Mouse (Mus musculus) MEL-GATA-1-ER (cell line): ENCODE measurements around the gene Slc22a8.

ENCODE experiments used
- DNase-seq: peaks from one replicate; pipeline ENCODE4 v3.0.0-alpha.2; 2012; ENCODE audit warnings: low read depth; ENCODE audit errors: extremely low read depth

The Slc22a8 gene

DNA sequence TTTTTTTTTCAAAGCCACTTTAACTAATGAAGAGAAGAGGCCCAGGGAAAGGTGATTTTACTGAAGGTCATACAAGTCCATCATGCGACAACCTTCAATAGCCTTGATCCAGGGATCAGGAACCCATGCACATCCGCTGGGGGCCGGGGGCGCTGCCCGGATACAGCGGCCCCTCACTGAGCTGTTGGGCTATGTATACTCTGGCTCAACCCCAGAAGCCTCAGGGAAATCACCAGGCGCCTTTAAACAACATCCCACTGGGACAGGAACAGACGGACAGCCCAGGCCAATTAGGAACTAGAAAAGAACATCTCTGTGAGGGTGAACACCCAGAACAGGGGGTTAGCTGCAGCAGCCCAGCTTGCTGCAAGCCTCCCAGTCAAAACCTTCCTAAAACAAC lies at the start of gene Slc22a8:
Gene Slc22a8, plus strand, starts transcription at position 301 of the 400 bp plus-strand sequence.
- no peak for DNase-seq

GRCm38 (mm10) chr19:8558897-8559296 lies 32.2 kb upstream of the Slc22a8 start:
- no peak for DNase-seq

DNA sequence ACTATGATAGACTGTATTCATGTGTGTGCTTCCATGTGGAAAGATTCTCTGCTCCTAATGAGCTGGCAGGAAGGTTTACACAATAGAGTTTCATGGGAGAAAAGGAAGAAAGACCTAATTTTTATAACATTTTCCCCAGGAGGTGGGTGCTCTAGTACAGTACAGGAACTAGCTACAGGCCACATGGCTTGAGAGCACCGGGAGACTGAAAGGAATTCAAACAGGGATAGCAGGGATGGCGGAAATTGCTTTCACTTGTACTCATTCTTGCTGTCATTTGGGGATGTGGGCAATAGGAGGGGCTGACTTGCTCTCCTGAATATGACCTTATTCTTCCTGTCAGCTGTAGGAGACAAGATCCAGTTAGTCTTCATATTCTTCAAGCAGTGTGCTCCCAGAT lies 27.0 kb upstream of the Slc22a8 start:
- DNase-seq, result no peak

- DNase-seq, result no peak
Measured at GRCm38 (mm10) chr19:8564469-8564868, 26.6 kb upstream of the Slc22a8 start.

DNA sequence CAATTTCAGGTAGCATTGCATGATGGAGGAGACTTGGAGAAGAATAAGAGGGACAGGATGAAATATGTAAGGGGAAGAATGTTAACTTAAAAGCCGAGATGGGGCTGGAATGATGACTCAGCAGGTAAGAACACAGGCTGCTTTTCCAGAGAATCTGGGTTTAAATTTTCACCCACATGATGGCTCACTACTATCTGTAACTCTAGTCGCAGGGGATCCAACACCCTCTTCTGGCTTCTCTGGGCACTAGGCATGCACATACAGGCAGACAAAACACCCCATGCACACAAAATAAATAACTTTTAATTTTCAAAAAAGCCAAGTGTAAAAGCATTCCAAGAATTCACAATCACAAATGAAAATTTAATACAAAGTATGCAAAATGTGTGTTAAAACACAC lies 25.8 kb upstream of the Slc22a8 start:
- no peak for DNase-seq

DNA sequence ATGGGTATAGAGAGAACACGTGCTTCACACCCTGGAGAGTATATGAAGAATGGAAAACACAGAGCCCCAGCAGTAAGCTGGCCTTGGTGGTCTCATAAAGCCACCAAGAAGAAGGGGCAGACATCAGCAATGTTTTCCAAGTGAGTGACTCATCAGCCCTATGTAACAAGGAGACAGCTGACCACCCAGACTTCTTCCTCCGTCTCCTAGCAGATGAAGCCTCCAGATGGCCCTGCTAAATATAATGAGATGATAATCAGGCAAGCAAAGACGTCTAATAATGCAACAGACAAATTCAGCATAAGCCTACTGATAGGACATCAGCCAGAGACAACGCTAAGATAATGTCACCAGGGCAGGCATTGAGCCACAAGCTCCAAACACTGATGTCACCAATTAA lies 25.1 kb upstream of the Slc22a8 start:
- DNase-seq, result no peak

DNA sequence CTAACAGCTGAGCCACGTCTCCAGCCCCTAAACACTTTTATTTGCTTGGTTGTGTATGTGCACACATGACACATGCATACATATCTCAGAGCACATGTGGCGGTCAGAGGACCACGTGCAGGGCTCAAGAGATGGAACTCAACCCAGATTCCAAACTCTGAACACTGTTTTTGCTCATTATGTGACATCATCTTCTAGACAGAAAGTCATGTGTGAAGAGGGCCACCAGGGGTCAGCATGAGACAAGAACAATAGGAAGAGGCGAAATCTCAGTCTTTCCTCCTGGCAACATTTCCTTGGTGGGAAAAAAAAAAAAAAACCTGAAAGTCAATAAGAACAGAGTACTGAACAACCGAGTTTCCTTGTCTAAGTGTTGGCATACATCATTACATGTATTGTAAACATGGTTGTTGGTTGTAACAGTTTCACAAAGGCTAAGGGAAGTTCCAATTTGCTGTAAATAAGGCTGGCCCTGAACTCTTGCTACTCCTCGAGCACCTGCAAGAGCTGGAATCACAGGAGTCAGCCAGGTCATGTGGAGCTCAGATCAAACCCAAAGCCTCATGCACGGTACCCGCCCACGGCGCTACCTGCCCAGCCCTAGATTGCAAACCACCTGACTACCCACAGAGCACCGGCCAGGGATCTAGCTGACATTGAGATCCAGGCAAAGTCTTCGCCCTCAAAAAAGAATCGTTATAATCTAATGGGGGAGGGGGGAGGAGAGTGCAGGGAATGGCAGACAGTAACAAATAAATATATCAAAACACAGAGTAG lies 23.8 kb upstream of the Slc22a8 start:
- DNase-seq, result no peak

GRCm38 (mm10) chr19:8569453-8569863 lies 21.6 kb upstream of the Slc22a8 start:
- DNase-seq, result no peak

DNA sequence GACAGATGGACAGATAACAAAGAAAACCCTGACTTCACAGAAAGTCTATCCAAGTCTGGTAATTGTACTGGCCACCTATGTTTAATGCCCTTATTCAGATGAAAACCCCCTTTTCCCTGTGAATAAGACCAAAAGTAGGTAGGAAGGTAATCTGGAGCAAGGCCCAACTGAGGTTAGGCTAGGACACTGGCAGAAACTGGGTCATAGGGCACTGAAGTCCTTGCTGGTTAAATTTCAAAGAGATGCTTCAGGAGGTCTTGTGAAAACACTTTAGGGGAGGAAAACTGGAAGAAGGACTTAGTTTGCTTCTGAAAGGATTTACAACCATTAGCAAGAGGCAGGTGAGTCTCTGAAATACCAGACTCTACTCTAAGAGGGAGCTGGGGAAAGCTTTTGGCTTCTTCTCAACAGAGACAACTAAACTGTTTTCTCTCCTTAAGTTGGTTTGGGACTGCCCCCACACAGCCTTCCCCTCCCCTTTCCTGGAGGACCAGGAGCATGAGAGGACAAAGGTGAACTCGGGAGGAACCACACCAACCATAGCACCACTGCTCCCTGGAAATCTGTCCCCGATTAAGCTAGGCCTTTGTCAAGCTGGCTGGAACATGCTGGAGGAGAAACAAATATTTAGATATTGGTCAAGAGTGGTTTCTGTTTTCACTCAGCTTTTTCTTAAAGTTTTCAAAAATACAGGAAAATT lies 20.6 kb upstream of the Slc22a8 start:
- no peak for DNase-seq

DNA sequence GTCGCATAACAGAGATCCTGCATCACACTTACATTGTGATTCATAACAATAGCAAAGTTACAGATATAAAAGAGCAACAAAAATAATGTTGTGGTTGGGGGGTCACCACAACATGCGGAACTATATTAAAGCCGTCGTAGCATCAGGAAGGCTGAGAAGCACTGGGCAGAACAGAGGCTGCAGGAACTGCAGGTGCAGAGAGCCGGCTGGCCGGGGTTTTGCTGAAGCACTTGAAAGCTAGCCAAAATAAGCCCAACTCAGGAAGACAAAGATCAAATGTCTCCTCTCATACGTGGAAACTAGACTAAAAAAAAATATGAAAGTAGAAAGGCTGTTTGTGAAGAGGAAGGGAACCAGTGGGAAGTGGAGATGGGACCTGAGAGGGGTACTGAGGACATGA lies 19.3 kb upstream of the Slc22a8 start:
- DNase-seq, result no peak

DNA sequence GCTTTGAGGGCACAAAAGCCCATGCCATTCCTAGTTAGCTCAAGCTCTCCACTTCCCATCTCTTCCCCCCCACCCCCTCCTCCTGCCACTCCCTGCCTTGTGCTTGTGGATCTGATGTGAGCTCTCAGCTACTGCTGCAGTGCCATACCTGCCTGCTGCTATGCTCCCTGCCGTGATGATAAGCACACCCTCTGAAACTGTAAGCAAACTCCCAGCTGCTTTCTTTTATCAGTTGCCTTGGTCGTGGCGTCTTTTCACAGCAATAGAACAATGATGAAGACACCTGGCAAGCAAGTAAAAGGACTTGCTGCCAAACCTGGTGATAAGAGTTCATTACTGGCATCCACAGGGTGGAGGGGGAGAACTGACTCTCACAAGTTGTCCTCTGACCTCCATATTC lies 18.6 kb upstream of the Slc22a8 start:
- no peak for DNase-seq

GRCm38 (mm10) chr19:8577432-8577831 lies 13.6 kb upstream of the Slc22a8 start:
- DNase-seq, result no peak

- DNase-seq, result peak; percentile 28
Measured at GRCm38 (mm10) chr19:8578293-8578969, 12.6 kb upstream of the Slc22a8 start.

DNA sequence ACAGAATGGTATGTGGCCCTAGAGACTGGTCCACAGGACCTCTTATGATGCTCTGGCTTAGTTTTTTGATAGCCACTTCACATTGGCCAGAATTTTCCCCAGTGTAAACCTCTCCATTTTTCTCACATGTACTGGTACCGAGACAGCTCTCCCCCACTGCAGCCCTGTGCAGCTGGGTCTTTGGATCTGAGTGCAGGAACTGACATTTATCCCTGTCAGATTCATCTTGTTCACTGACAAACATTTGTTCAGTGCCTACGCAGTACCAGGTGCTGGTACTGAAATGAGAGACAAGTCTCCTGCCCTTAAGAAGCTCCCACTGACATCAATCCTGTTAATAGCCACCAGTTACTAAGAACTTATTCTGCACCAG lies 12.1 kb upstream of the Slc22a8 start:
- no peak for DNase-seq

GRCm38 (mm10) chr19:8585298-8585697 lies 5.8 kb upstream of the Slc22a8 start:
- DNase-seq, result no peak

GRCm38 (mm10) chr19:8585899-8586298 lies 5.2 kb upstream of the Slc22a8 start:
- DNase-seq, result no peak

GRCm38 (mm10) chr19:8586350-8586749 lies 4.7 kb upstream of the Slc22a8 start:
- no peak for DNase-seq

GRCm38 (mm10) chr19:8587315-8587714 lies 3.7 kb upstream of the Slc22a8 start:
- DNase-seq, result no peak

- DNase-seq, result peak; percentile 89
Measured at GRCm38 (mm10) chr19:8592155-8592554, 1.1 kb downstream of the Slc22a8 start.

DNA sequence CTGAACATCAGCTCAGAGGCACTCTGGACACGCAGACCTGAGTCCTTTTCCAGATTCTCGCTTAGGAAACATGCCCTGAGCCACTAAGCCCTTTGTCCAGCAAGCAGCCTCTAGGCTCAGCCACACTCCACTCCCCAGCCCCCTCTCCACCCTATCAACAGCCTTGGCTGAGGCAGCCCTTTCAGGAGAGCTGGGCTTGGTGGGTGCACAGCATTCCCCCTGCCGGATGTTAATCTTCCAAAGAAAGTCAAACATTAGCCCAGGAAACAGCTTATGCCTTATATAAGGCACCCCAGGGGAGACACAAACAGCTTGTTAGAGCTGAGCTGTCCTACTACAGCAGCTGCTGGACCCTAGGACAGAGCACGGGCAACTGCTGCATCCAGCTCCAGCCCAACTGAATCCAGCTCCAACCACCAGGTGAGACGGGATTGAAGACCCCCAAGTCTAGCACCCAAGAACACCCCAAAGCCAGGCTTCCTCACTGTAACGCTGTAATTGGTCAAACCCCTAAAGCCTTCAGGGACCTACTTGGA lies 1.9 kb downstream of the Slc22a8 start:
- DNase-seq, result no peak

DNA sequence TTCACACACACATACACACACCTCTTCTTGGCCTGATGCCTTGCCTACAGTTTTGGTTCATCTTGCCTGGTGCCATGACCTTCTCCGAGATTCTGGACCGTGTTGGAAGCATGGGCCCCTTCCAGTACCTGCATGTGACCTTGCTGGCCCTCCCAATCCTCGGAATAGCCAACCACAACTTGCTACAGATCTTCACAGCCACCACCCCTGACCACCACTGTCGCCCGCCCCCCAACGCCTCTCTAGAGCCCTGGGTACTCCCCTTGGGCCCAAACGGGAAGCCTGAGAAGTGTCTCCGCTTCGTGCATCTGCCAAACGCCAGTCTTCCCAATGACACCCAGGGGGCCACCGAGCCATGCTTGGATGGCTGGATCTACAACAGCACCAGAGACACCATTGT lies 2.8 kb downstream of the Slc22a8 start:
- DNase-seq, result no peak

GRCm38 (mm10) chr19:8594518-8594917 lies 3.5 kb downstream of the Slc22a8 start:
- DNase-seq, result no peak
